Mouse (Mus musculus): ENCODE measurements around the gene Tspo.

- TF ChIP-seq POLR2A (IDR thresholded peaks at IDR 0.05; ENCODE audit: low read depth, low read length) (no peak), CTCF (IDR thresholded peaks at IDR 0.05; ENCODE audit: borderline replicate concordance, insufficient read depth, low read length) (no peak)
These were observed 31.9 kb downstream of the Tspo start for GRCm38 (mm10) chr15:83595364-83595711.

Data from embryonic fibroblast, embryonic 13.5 days (primary cell).